Mouse (Mus musculus) left cerebral cortex, adult 18-20 months (tissue): Measurements from ENCODE around the gene Cyp2a4. TPM values are rescaled to one million over a fixed set of nuclear protein-coding genes. Genes with fewer than 3 reads are reported as not detected.
"Not testable (repeated sequence)": the region's sequence is repeated elsewhere in the genome, so short reads cannot be mapped to it uniquely, and the experiment has no call there.

Source experiments
- DNase-seq, 2 experiments: peaks; one replicate each; pipeline ENCODE4 v3.0.0; 2021 to 2022; ENCODE audit warnings: low spot score in 2 of 2, mixed read lengths in 1 of 2
- long read RNA-seq, 2 experiments: library from polyadenylated mRNA; stranded (forward); transcript quantifications; one replicate each; pipeline ENCODE4 v2.0.0; 2021
- total RNA-seq, 2 experiments: library from RNA; stranded (reverse); gene quantifications; 2 replicates each; pipeline ENCODE4 v1.2.3; 2021

Cyp2a4 gene
- total RNA-seq = not detected
- long read RNA-seq, experiment 1 = 0 reads
- long read RNA-seq, experiment 2 = 0 reads

- not testable (repeated sequence) for DNase-seq
These were observed at the start of gene Cyp2a4 for GRCm38 (mm10) chr7:26306926-26307325. Gene Cyp2a4 (plus strand): TSS chr7:26307169.

- not testable (repeated sequence) for DNase-seq
These were observed 46.9 kb upstream of the Cyp2a4 start, which contains the start of gene Vmn1r184 for GRCm38 (mm10) chr7:26260034-26260433. Gene Vmn1r184 (plus strand): TSS chr7:26260334.

GRCm38 (mm10) chr7:26303429-26304166, 3.4 kb upstream of the Cyp2a4 start:
- DNase-seq = not testable (repeated sequence)

- not testable (repeated sequence) for DNase-seq
These were observed 4.8 kb downstream of the Cyp2a4 start for GRCm38 (mm10) chr7:26311786-26312185.

GRCm38 (mm10) chr7:26315194-26315593, 8.2 kb downstream of the Cyp2a4 start:
- not testable (repeated sequence) for DNase-seq

GRCm38 (mm10) chr7:26315809-26316208, 8.8 kb downstream of the Cyp2a4 start:
- not testable (repeated sequence) for DNase-seq

GRCm38 (mm10) chr7:26320361-26320760, 13.4 kb downstream of the Cyp2a4 start:
- DNase-seq = not testable (repeated sequence)

- not testable (repeated sequence) for DNase-seq
These were observed 43.2 kb downstream of the Cyp2a4 start for GRCm38 (mm10) chr7:26350177-26350576.

- DNase-seq = not testable (repeated sequence)
These were observed 45.3 kb downstream of the Cyp2a4 start for GRCm38 (mm10) chr7:26352258-26352657.

GRCm38 (mm10) chr7:26356719-26357118, 49.8 kb downstream of the Cyp2a4 start:
- DNase-seq = not testable (repeated sequence)

Other genes with a start within 250 kb of the Cyp2a4 start
- gene Cyp2b13, start 245.7 kb upstream of the Cyp2a4 start, total RNA-seq = not detected
- not detected for gene Cyp2b9, start 133.8 kb upstream of the Cyp2a4 start, total RNA-seq
- gene Vmn1r184, start 46.8 kb upstream of the Cyp2a4 start, total RNA-seq = not detected
- gene Nlrp9c, start 96.5 kb downstream of the Cyp2a4 start, total RNA-seq = not detected
- gene Nlrp4a, start 127.9 kb downstream of the Cyp2a4 start, total RNA-seq = not detected
- not detected for gene Nlrp9a, start 227.9 kb downstream of the Cyp2a4 start, total RNA-seq